In the genomic region with DNA sequence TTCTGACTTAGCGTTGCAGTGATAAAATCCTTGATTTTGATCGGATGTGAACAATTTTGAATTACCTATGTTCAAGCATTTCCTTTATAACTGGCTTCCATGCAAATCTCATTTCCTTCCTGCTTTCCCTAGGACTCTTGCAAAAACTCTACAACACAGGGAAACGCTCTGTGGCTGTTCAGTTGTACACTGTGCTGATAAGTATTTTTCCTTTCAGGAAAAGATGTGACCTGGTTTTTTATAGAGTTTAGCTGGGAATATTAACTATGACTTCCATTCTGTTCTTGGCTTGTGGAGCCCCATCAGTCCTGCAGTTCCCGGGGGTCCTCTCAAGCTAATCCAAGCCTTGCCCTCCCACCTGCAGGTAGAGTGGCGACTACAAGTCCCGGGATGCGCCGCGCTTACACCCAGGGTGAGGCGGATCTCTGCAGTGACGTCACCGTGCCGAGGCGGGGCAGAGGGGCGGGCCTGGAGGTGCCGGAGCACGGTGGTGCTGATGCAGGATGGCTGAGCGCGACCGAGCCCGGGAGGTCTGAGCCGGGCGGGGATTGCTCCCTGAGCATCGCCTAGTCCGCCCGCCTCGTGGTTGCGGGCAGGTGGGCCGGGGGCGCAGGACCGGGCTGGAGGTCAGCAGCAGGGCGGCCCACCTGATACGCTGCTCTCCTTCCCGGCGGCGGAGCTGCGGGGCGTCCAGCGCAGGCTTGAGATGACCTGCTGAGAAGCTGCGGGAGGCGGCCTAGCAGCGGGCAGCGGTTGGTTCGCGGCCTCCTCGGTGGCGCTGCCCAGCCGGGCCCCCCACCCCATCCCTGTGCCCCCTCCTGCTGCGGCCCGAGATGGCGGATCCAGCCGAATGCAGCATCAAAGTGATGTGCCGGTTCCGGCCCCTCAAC, we compare ENCODE assay signal across 8 mouse cellular contexts. TPM values are rescaled to one million over a fixed set of nuclear protein-coding genes. Genes with fewer than 3 reads are reported as not detected.
DNase-seq lines count a peak whose midpoint lies in the region; ATAC-seq lines count a peak whose summit lies in the region.

A gene (plus strand): TSS at position 470 of the 890 bp plus-strand sequence.

- H3K4me2 ChIP-seq in forebrain, embryonic 14.5 days (ENCODE audit: low read length): peak within 1 kb of the TSS; percentile 72
- peak within 1 kb of the TSS; percentile 72 for H3K4me2 ChIP-seq in liver, embryonic 13.5 days
- H3K4me2 ChIP-seq in stomach, embryonic 14.5 days (replicated peaks; ENCODE audit: low read depth, low read length): peak within 1 kb of the TSS; percentile 94

- H3K9me3 ChIP-seq in forebrain, embryonic 14.5 days (replicated peaks; ENCODE audit: control insufficient read depth, low read length): no peaks in the 10 kb centered on the region
- H3K9me3 ChIP-seq in liver, embryonic 13.5 days (replicated peaks): no peaks in the 10 kb centered on the region
- H3K9me3 ChIP-seq in stomach, embryonic 14.5 days (ENCODE audit: control insufficient read depth, low read depth, low read length): no peaks in the 10 kb centered on the region

- H3K27ac ChIP-seq in forebrain, embryonic 14.5 days (ENCODE audit: low read depth, low read length): peak within 1 kb of the TSS; percentile 90
- no peak within 1 kb of the TSS for H3K27ac ChIP-seq in liver, embryonic 13.5 days
- no peak within 1 kb of the TSS for H3K27ac ChIP-seq in stomach, embryonic 14.5 days (ENCODE audit: low read length)

- no peaks in the 10 kb centered on the region for H3K27me3 ChIP-seq in forebrain, embryonic 14.5 days (replicated peaks; ENCODE audit: control insufficient read depth, insufficient read depth, low read length)
- H3K27me3 ChIP-seq in liver, embryonic 13.5 days: peaks cover 35% of the 10 kb centered on the region
- H3K27me3 ChIP-seq in stomach, embryonic 14.5 days (ENCODE audit: control insufficient read depth, insufficient read depth, low read length): no peaks in the 10 kb centered on the region

- peak within 1 kb of the TSS; percentile 98 for H3K9ac ChIP-seq in forebrain, embryonic 14.5 days (ENCODE audit: low read length)
- H3K9ac ChIP-seq in liver, embryonic 13.5 days: no peak within 1 kb of the TSS
- peak within 1 kb of the TSS; percentile 4 for H3K9ac ChIP-seq in stomach, embryonic 14.5 days (replicated peaks; ENCODE audit: low read depth, low read length)

- DNase-seq in cerebellum, adult 11 months: peak; percentile 97
- DNase-seq in forebrain, embryonic 14.5 days (ENCODE audit: low spot score): peak; percentile 96
- peak; percentile 74 to 77 for DNase-seq in heart, postnatal 10 days
- DNase-seq in kidney, postnatal 36 days: peak; percentile 83 to 93
- DNase-seq in liver, embryonic 13.5 days: peak; percentile 38
- DNase-seq in neural tube, embryonic 10.5 days (ENCODE audit: extremely low spot score, low spot score): peak; percentile 92

- peak; percentile 95 for ATAC-seq in CD4-positive, CD25-positive, alpha-beta regulatory T cell, adult 4 months
- peak; percentile 98 for ATAC-seq in forebrain, embryonic 14.5 days
- peak; percentile 83 for ATAC-seq in liver, embryonic 13.5 days (ENCODE audit: low read depth)
- ATAC-seq in stomach, embryonic 14.5 days (ENCODE audit: insufficient number of reproducible peaks, insufficient read depth, low FRiP score, low read depth): peak; percentile 96

- H3K36me3 ChIP-seq in forebrain, embryonic 14.5 days (ENCODE audit: control insufficient read depth, insufficient read depth, low read length): peaks cover 6% of the 10 kb centered on the region; the same call in 1 of the 2 replicates
- no peaks in the 10 kb centered on the region for H3K36me3 ChIP-seq in liver, embryonic 13.5 days
- no peaks in the 10 kb centered on the region for H3K36me3 ChIP-seq in stomach, embryonic 14.5 days (ENCODE audit: control insufficient read depth, insufficient read depth, low read length)

- 5% methylated on average over 53 of the region's 54 CpGs for WGBS in forebrain, embryonic 14.5 days
- WGBS in liver, embryonic 13.5 days (ENCODE audit: insufficient replicate concordance): 5% methylated on average over 49 of the region's 54 CpGs
- WGBS in stomach, embryonic 14.5 days: 6% methylated on average over 45 of the region's 54 CpGs

- H3K4me3 ChIP-seq in forebrain, embryonic 14.5 days (ENCODE audit: low read depth, low read length): peak within 1 kb of the TSS; percentile 99
- H3K4me3 ChIP-seq in liver, embryonic 13.5 days (replicated peaks): peak within 1 kb of the TSS; percentile 54
- H3K4me3 ChIP-seq in stomach, embryonic 14.5 days (ENCODE audit: low read depth, low read length): peak within 1 kb of the TSS; percentile 59

- intact Hi-C loops in heart, postnatal 10 days (cut with DNase I): no loop called here

- H3K4me1 ChIP-seq in forebrain, embryonic 14.5 days (ENCODE audit: control insufficient read depth, insufficient read depth, low read length): peaks cover 9% of the 10 kb centered on the region; the same call in 1 of the 2 replicates
- peaks cover 12% of the 10 kb centered on the region for H3K4me1 ChIP-seq in liver, embryonic 13.5 days (replicated peaks)
- H3K4me1 ChIP-seq in stomach, embryonic 14.5 days (ENCODE audit: control insufficient read depth, insufficient read depth, low read length): peaks cover 5% of the 10 kb centered on the region; the same call in 1 of the 2 replicates

RNA-seq across cellular contexts. Expression of the gene that starts here (rescaled TPM):
- polyA plus RNA-seq in CD4-positive, CD25-positive, alpha-beta regulatory T cell, adult 4 months (2017; shearing (Covaris generic)): 1 to 10 TPM; 2.0 to 2.1 TPM
- polyA plus RNA-seq in forebrain, embryonic 14.5 days (2014; fragmentation: Nextera tagmentation; extraction: Ambion mirVana): 148 and 170 TPM in 2 replicates
- under 1 TPM; 0.74 to 0.89 TPM for total RNA-seq in heart, postnatal 10 days (2021)
- 0.20 and 0.21 TPM in 2 replicates for polyA plus RNA-seq in liver, embryonic 13.5 days (2015; fragmentation: Nextera tagmentation; extraction: Ambion mirVana)
- polyA plus RNA-seq in stomach, embryonic 14.5 days (2014; fragmentation: Nextera tagmentation; extraction: Ambion mirVana): 10.8 and 11.6 TPM in 2 replicates

Comparison
In these comparisons a context has a peak if more than half of its experiments do, and no peak if none do; other contexts are left out.
1. RNA of the gene that starts here (polyA plus RNA-seq): 148 to 170 TPM in forebrain, embryonic 14.5 days; 10.8 to 11.6 TPM in stomach, embryonic 14.5 days, 2.0 to 2.1 TPM in CD4-positive, CD25-positive, alpha-beta regulatory T cell, adult 4 months and 0.20 to 0.21 TPM in liver, embryonic 13.5 days; every median in the first group is over 10 times any median in the second.
2. Peak in DNase-seq in heart, postnatal 10 days; RNA of the gene not detected or under 1 TPM.
3. Peak in DNase-seq, ATAC-seq, H3K4me3 ChIP-seq and H3K4me2 ChIP-seq in liver, embryonic 13.5 days; RNA of the gene not detected or under 1 TPM.
4. DNase-seq: peak in every context shown above with its lines; median percentile 97 in cerebellum, adult 11 months; 96 in forebrain, embryonic 14.5 days; 92 in neural tube, embryonic 10.5 days; 88 in kidney, postnatal 36 days; 76 in heart, postnatal 10 days; 38 in liver, embryonic 13.5 days.
5. Peak in every context shown above with its lines, with median percentiles within 50 percentile points of each other: ATAC-seq, H3K4me2 ChIP-seq and H3K4me3 ChIP-seq.